Mouse (Mus musculus) adipocyte (in vitro differentiated cells): ENCODE measurements at regions not wholly inside any gene's neighbourhood (a gene's known extent, or its start where the extent isn't known, plus 50 kb on each side); places are given as distances from the start of the nearest gene placed in this dataset.
A peak's percentile ranks its signal among the peaks of the same experiment; 100 is the strongest.

ENCODE experiments used
- DNase-seq: peaks from one replicate; pipeline ENCODE4 v3.0.0-alpha.2; 2016; ENCODE audit warnings: low spot score

DNA sequence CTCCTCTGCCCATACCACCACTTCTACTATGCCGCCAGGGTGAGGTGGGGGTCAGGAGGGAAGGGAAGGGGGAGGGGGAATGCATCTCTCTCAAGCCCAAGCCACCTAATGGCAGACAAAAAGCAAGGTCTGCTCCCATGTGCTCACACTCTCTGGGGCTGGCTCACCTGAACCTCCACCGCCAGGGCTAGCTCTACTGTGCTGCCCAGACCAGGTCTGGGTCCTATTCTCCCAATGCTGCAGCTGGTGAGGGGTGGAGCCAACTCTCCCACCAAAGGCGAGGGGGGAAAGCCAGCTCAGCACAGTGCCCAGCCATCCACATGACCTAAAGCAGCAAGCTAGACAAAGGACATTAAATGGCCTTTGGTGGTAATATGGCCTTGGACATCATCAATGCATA, 158.6 kb downstream of the Chic2 start:
- no peak for DNase-seq

DNA sequence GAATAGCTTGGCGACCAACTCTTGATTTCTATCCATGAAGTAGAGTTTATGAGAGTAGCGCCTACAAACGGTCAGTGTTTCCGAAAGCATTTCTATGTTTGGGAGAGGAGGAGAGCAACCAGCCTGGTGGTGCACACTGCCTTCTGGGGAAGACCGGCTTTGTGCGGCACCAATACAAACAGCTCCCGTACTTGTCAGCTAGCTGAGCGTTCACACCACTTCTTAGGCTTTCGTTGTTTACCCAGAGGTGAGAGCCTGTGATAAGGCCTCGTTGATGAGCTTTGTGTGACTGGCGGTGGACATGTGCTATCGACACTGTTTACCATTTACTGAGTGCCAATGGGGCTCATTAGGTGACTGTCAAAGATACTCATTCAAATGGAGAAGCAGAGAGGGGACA, 162.0 kb downstream of the Chic2 start:
- no peak for DNase-seq

DNA sequence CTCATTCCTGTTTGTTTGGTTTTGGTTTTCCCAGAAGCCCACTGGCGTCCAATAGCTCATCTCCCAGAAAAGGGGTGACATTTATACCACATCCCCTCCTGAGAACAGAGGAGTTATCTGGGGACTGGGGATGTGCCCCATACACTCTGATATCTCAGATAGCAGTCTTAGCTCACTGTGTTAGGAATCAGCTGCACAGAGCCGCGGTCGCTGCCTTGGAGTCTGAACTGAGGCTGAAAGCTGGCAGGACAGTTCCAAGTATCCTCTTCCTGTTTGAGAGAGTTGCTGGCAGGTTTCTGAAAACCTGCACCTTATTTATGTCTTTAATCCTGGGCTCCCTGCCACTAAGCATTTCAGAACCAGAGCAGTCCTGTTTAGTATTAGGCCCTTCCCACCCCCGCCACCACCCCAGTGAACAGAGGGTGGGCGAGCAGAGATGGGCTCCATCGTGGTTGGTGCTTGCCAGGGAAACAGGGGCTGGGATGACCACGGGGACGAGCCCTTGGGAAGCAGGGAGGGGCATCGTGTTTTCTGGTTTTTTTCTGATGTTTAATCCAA, 163.8 kb downstream of the Chic2 start:
- DNase-seq, result peak; percentile 23

DNA sequence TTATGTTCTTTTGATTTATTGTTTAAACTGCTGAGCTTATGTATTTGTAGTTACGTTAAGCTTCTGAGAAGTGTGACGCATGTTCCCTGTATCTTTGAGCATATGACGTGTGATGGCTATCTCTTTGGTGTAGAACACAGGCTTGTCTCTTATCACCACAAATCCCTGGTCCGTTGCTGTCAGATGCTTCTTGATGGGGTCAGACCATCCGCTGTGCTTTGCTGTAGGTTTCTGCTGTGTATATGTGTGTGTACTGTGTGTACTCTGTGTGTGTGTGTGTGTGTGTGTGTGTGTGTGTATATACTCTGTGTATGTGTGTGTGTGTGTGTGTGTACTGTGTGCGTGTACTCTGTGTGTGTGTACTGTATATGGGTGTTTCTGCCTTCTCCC, 164.5 kb downstream of the Chic2 start:
- no peak for DNase-seq

DNA sequence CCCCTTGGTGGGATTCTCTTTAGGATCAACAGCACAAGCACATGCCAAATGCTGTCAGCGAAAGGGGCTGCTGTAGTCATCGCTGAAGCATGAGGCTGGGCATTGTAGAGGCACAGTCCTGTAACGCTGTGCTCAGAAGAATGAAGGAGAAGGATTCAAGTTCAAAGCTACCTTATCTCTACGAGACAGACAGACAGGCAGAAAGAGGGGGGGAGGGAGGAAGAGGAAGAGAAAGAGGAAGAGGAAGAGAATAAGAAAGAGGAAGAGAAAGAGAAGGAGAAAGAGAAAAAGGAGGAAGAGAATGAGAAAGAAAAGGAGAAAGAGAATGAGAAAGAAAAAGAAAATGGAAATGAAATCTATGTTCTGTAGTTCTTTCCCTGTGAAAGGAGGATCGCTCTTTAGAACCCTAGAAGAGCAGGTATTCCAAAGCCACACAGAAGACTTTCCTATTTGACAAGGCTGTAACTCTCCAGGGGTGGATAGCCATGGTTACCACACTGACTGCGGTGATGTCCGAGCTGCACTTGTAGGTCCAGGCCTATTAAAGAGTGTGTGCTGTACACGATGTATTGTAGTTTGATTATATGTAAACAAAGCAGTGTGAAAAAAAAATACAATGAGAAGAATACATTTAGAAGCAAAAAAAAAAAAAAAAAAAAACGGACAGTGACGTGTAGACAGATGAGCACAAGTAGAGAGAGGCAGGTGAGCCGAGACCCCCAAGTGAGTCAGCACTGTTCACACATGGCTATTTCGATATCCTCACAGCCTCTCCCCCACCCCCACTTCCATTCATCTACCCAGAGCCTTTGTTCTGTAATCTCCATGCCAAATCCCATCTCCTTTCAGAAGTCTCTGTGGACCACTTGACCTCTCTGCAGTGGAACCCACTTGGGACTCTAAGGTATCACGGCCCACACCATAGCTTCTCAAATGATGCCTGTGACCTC, 165.2 kb downstream of the Chic2 start:
- DNase-seq, result no peak

DNA sequence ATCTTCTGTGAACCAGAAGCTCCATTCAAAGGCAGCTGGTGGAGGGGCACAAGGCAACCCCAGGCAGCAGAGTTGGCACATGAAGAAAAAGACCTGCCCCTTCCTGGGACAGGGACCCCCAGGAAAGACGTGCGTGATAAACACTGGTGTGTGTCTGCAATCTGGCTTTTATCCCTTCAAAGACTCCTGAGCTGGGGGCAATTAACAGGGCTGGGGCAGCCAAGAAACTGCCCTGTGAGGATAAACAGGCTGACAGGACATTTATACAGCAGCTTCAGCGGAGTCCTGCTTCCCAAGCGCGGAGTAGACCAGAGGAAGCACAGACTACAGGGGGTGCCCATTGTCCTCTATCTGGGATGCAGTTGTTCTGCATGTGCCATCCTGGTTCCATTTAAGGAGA, 167.0 kb downstream of the Chic2 start:
- no peak for DNase-seq

DNA sequence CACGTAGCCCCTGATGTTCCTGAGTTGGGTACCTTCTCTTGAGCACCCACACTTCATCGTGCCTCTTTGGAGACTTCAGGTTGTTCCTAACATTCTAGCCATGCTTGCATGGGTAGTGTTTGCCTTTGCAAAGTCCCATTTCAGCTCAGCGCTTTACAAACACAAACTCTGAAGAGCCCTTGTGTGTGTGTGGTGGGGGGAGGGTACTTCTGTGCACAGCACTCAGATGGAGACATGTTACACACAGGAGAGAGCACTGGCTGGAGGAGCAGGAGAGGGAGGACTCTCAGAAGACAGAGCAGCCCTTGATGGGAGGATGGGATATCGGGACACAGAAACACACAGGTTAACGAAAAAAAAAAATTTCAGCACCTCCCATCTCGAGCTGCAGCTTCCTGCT, 167.4 kb downstream of the Chic2 start:
- DNase-seq, result no peak

DNA sequence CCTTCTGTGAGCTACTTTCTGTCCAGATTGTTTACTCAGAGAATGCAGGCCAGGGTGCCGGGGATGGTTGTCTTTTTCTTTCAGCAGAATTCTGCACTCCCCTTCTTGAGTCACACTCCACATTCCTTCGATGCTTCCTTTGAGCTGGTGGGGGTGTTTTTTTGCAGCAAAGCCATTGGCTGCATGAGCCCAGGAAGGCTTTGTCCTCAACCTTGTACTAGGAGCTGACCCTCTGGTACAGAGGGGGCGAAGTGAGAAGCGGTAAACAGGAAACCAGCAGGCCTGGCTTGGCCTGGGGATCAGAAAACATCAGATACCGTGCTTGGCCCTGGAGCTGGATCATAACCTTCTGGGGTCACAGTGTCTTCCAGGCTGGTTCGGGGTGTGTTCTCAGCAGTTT, 169.9 kb downstream of the Chic2 start:
- DNase-seq, result peak; percentile 11

DNA sequence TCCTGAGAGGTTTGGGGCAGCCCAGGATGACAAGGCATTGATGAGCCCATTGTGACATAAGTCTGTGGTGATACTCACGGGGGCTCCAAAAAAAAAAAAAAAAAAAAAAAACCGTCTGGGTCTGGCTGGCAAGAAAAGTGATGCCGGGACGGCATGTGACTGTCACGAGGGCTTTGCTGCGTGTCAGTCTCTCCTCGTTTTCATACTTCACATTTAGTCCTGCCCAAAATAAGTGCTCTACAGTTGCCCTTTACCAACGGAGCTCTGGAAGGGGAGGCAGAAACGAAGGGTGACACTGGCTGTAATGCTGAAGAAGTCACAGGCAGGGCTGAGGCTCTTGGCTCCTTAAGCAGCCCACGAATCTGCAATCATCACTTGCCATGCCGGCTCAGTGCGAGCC, 167.9 kb upstream of the Lnx1 start:
- DNase-seq, result no peak

DNA sequence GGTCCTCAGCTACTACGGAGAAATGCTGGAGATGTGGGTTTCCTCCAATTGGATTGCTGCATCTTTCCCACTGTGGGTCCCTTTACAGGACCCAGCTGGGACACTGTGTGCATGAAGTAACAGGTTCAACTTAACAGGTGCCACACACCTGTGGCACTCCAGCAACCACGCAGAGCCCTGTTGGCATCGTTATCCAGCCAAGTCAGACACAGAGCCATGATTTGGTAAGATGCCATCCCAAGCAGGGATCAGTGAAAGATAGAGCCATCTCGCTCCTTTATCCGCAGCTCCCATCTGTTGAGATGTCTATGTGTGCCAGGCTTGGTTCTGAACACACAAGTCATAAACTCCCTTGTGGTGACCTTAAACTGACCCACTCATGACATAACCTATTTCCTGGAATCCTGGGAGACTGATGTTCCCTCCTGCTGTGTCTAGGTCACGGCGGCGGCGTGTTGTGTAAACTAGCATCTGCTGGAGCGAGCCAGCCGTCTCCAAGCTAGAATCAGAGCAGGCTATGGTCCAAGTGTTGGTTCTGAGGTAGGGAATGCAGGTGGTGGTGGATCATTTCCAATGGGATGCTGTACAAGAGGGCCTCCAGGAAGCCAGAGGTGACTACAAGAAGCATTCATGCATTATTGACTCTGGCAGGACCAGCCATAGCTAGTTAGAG, 164.5 kb upstream of the Lnx1 start:
- DNase-seq, result no peak

DNA sequence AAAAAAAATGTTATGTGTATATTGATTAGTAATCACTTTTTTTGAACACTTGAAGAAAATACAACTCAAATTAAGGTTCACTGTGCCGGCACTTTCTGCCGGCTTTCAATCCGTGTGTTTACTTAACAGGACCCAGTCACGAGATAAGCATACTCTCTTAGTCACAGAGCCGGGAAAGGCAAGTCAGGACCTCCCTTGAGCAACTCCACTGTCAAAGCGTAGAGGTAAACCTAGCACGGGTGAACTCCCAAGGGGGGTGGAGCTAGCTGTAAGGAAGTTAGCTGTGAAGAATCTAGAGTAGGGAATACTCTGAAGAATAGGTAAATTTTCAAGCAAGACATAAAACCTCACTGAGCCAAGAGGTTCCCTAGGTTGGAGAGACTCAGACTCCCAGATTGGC, 164.0 kb upstream of the Lnx1 start:
- DNase-seq, result no peak

DNA sequence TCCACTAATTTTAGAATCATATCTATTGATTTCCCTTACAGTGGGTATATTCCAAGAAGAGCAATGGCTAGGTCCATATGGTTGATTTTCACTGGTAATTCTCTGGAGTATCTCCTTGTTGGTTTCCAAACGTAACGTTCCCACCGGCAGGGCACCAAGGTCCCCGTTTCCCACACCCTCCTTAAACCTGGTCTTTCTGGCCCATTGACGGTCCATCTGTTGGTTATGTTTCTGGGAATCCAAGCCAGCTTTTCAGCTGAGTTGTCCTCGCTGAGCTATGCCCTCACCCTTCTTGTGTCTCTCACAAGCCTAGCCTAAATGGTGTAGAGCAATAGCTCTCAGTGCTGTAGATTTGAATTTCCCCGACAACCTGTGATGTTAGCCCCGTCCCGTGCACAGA, 162.7 kb upstream of the Lnx1 start:
- no peak for DNase-seq

DNA sequence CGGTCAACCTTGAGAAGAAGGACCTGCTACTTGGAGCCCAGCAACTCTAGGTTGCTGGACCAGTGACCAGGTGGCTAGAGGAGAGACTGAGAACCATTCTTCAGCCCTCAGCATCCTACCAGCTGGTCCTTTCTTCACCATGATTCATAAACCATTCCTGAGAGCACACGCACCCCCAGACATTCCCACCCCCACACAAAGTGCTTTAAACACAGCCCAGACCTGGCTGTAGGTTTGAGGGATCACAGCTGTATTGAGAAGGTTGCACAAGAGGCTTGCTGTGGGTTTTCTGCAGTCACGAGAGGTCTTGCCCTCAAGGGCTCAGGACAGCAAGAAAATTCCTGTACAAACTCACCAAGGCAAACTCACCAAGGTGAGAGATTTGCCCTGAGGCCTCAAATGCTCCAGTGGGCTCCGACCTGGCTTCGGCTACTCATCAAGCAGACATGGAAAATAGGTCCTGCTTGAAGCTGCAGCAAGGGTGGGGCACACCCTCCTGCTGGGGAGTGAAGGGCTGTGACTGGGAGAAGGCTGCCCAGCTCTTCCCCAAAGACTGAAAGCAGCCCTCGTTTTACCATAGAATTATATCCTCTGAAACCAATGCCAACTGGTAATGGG, 161.9 kb upstream of the Lnx1 start:
- no peak for DNase-seq

DNA sequence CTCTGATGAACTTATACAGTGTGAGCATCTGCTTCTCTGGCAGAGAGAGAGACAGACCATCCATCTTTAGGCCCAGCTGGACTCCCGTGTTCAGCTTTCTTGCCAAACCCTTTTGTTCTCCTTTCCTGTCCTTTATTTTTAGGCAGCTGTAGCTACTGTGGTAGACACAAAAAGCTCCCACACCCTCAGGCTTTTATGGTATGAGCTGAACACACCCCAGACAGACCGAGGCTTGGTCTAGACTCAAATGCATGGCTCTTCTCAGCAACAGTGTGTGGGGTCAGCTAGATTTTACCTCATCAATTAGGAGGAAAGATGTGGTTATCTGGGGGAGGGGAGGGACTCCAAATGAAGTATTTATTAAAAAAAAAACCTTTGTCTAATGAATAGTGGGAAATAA, 158.6 kb upstream of the Lnx1 start:
- no peak for DNase-seq

DNA sequence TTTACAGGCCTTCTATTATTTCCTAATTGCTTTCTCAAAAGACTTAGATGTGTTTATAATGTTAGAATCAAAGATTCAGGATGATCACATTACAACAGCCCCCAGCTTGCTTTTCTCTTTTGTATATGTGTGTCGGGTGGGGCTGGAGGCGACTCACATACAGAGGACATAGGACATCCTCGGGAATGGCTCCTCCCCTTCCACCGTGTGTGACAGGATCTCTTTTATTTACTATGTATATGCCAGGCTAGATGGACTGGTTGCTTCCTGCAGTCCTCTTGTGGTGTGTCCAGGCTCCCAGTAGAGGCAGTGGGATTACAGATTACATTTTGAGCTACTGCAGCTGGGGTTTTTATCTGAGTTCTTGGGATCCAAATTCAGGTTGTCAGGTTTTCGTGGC, 155.1 kb upstream of the Lnx1 start:
- DNase-seq, result no peak

DNA sequence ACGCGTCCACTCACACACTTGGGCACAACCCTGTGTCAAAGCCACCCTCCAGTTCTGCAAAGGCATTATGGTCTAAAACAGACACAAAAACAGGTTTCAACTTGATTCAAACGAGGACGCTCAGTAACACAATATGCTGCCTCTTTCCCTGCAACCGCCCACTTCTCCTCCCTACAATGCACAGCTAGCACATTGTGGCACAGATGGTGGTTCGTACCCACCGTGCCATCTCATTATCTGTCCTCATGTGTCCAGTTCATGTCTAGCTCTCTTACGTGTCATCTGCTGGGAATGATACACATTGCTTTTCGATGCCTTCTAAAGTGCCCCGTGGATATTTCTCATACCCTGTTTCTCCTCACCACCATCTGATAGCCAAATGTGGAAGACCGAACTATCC, 154.4 kb upstream of the Lnx1 start:
- DNase-seq, result no peak

DNA sequence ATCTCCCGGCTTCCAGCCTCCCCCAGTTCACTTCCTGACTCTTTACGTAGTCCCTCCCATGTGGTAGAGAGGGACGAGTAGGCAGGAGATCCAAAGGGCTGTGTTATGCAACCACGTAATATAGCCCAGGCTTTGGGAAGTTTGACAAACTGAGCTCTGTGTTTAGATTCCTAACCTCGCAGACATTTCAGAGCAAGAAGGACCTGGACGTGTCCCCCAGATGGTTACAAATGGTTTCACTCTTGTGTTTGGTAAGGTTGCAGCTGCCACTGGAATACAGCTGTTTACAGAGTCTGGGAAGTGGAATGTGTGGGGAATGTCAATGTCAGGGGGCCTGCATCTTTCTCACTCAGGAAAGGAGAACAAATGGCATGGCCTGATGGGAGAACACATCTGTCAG, 145.1 kb upstream of the Lnx1 start:
- DNase-seq, result peak; percentile 18

DNA sequence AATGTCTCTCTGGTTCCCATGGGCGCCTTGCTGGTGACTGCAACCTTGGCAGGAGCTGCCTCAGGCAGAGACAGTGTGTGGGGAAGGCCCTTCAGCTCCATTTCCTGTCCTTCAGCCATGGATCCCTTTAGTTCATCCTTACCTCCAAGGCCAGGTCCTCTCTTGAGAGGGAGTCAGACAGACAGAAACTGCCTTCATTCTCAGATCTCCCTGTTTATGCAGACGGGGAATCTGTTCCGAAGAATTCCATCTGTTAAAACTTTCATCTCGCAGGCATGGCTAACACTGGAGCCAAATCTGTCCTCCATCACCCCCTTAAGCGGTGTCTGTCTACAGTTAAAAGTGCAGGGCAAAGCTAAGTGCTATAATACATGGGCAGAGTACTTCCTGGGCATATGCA, 144.0 kb upstream of the Lnx1 start:
- no peak for DNase-seq

DNA sequence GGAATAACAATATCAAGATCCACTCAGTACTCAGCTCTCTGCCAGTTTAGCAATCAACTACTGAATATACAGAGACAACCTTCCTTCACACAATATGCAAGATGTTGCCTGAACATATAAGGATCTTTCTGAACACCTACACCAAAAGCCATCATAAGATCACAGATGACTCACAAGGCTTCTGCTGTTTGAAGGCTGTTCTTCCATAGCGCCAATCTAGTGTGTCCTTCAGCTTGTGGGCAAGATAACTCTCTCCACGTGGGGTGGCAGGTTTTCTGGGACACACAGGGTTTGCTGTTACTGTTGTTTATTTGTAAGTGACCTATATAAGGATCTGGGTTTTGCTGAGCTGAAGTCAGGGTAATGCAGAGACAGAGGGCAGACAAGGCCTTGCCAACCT, 131.7 kb upstream of the Lnx1 start:
- no peak for DNase-seq

DNA sequence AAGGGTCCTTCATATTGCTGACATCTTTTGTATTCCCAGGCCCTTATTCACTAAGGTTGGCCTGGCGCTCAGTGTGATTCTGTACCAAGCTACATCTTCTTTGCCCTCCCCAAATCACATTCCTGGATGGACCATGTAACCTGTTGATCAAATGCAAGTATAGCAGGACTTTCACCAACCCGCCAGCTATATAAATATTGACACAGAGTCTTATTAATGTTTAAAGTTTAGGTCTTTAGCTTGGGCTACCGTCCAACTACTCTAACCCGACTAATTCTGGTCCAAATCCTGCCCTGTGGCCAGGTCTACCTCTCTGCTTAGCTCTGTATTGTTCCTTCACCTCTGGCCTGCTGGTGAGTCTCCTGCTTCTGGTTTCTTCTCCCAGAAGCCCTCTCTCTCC, 131.2 kb upstream of the Lnx1 start:
- no peak for DNase-seq

DNA sequence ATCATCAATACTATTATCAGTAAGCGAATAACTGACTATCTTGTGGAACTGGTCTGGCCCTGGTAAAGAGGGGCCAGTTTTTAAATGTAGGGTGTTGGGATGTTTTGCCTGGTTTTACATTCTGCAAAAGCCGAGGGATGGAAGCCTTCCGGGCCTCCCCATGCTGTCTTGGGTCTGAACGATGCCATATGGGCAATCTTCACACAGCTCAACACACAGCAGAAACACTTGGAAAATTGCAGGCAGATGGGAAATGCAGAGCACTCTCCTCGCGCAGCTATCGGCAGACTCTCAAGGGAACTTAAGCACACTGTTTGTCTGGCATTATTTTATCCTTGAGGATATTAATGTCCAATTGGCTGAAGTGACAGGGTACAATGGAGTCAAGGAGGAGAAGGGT, 129.3 kb upstream of the Lnx1 start:
- no peak for DNase-seq

DNA sequence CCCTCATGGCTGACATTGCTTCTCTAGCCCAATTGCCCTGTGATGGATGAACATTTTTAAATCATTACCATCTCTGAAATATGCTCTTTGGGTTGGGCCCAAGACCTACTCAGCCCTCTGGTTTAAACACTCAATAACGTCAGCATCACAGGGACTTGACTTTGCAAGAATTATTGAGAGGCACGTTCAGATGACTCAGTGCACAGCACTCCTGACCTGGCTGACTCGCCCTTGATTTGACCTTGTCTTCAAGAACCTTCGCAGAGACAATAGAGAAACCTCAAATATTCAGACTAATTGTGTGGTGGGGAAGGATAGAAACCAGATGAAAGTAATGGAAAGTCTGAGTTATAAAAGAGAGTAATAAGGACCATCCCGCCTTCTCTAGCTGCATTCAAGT, 127.9 kb upstream of the Lnx1 start:
- no peak for DNase-seq

DNA sequence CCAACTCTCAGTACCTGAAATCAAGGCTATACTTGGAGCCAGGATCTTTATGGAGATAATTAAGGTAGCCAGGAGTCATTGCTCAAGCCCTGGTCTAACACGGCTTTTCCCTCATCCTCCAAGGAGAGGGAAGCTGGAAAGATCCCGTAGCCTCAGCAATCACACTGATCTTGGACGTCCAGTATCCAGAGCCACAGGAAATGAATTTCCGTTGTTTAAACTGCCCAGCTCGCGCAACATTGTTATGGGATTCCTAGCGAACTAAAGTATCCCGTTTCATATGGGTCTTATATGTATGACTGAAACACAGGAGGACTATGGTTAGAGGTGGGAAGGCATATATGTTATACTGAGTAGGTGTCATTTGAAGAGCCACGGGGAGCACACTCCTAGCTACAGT, 126.3 kb upstream of the Lnx1 start:
- DNase-seq, result no peak
